Mouse (Mus musculus): ENCODE data around the gene Tlx3.
A peak's percentile ranks its signal among the peaks of the same experiment; 100 is the strongest.

The Tlx3 gene

GRCm38 (mm10) chr11:33196447-33197132 lies 6.8 kb downstream of the Tlx3 start:
- peak; percentile 29 for DNase-seq

DNA sequence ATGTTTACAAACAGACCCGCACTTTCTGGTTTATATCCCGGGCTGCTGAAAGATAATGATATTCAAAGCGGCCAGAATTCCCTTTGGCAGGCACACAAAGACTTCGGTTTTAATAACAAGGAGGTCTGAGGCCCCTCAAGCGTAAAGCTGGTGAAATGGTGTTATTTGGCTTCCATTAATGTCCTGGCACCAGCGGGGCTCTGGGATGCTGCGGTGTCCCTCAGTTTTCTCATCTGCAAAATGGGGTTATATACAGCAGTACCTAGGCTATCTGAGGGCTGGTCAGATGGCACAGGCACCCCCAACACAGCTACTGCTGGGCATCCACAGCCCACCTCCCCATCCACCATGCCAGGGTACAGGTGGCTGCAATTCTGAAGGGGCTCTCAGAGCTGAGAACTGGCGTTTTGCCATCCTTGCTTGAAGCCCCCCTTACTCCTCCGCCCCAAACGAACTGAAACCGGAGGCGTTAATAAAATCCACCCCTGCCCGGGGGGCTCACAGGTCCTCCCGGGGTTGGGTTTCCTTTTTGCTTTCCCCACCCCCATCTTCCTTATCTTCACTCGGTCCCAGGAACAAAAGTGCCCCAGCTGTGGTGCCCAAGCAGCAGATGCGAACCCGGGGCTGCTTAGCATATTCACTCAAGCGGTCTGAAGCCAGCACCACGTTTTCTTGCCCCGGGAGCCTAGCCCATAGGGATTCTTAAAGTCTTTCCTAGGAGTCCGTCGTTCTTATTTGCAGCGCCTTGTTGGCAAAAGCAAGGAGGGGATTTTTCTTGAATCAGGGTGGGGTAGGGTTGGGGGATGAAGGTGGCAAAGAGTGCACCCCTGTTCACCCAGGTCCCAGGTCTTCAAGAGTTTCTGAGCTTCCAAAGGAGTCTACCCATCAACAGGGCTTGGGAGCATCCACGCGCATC lies 7.6 kb downstream of the Tlx3 start:
- peak; percentile 9 for DNase-seq

GRCm38 (mm10) chr11:33195061-33195460 lies 8.3 kb downstream of the Tlx3 start:
- no peak for DNase-seq

DNA sequence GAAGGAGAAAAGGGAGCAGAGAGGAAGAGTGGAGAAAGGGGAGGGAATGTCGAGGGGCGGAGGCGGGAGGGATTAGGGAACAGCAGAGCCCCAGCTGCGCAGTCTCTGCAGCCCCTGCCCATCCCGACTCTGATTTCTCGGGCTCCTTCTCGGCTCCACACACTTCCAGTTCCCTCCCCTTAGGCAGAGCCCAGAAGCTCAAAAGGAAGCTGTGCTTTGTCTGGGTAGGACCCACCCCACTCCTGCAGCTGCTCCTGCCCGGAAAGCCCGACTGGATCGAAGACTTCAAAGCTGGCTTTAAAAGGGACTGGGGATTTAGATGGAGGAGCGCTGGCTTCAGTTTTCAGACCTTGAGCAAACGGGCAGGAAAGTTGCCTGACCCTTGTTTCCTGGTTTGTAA lies 9.7 kb downstream of the Tlx3 start:
- no peak for DNase-seq

DNA sequence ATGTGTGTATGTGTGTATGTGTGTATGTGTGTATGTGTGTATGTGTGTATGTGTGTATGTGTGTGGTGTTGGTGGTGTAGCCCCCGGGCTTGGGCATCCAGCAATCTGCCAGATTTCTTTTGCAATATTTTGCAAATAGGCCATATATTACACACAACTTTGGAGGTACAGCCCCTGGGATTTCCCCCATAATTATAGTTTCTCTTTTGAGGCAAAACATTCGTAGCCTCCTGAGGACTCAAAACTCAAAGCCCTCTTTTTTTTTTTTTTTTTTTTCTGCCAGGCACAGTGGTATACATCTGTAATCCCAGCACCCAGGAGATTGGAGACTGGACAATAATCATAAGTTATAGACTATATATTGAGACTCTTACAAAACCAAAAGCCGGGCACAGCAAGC lies 21.6 kb downstream of the Tlx3 start:
- no peak for DNase-seq

DNA sequence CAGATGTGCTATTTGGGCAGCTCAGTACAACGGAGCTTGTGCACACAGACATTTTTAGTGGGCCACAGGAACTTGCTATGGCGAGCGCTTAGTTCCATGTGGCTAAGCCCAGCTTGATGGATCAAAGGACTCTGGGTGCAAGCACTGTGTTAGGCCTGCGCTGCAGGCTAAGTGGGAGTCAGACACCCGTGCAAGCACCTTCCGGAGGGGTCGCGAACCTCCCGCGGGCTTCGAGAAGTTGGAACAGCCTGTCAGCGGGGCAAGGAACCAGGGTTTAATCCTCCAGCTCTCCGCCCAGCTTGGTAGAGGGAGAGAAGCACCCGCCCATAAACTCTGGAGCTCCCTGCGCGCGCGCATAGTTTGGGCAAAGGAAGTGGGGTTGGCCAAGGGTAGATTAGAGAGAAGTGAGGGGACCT lies 22.7 kb downstream of the Tlx3 start:
- DNase-seq: peak; percentile 62

GRCm38 (mm10) chr11:33179802-33180201 lies 23.6 kb downstream of the Tlx3 start:
- no peak for DNase-seq

DNA sequence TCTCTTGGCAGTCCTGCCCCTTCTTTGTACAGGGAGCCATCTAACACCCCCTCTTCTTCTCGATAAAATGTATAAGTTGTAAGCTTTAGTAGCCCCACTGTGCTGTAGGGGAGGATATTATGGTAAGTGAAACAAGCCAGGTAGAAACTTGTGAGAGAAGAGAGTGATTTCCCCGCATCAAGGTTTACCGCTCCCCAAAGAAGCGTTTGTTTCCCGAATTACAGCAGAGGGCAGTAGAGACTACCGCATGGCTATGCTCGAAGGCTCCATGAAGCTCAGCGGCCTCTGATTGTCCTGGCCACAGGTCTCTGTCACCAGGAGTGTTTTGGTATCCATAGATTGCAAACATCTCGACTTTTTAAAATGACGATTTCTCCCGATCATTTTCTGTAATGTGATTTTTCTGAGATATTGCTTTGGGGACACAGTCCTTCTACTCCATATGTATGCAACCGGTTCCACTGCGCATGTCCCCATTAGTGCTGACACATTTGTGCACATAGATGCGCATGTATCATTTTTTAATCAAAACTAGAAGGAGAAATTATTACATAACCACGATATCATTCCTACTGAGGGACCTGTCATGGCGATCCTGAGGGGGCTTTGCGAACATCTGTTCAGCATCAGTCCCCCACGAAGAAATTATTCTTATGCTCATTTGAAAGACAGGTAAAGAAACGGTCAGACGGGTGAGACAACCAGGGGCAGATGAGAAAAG lies 26.7 kb downstream of the Tlx3 start:
- peak; percentile 76 for DNase-seq

- no peak for DNase-seq
Observed at GRCm38 (mm10) chr11:33175768-33176167, 27.6 kb downstream of the Tlx3 start.

DNA sequence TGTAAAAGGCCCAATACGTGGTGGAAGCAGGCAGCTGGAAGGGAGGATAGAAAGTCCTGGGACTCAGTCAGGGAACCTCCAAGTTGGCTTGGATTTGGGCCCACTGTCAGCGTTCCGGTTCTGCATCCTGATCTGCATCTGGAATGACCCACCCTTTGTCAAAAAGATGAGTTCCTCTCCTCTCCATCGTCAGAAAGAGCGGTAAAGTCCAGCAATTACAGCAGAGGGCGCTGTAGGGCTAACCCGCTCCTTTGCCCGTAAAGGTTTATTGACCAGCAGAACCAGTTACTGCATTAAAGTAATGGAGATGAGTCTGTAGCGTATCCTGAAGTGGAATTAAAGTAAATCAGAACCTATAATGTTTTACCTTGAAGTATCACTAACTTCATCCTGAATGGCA lies 32.9 kb downstream of the Tlx3 start:
- DNase-seq: peak; percentile 68

DNA sequence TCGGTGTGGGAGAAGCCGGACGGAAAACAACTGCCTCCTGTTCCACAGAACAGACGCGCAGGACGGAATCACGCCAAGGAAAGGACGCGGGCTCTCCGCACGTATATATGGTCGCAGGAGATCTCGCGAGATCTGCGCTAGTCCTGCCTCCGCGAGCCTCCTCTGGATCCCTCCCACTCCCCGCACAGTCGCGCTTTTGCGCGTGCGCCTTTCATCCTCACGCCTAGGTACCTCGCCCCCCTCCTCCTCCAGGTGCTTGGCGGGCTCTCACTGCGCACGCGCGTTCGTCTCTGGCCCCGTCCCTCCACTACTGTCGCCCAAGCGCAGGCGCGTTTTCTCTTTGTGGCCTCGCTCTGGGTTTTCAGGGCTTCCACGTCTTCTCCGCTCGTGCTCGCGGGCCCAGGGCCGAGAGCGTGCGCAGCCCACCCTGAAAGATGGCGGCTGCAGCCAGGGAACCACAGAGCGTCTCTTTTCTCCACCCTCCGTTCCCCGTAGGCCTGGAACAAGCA lies 40.3 kb downstream of the Tlx3 start, which contains the start of gene Npm1:
Npm1 (minus strand) TSS at position 209 of the 509 bp plus-strand sequence.
- peak; percentile 100 for DNase-seq

DNA sequence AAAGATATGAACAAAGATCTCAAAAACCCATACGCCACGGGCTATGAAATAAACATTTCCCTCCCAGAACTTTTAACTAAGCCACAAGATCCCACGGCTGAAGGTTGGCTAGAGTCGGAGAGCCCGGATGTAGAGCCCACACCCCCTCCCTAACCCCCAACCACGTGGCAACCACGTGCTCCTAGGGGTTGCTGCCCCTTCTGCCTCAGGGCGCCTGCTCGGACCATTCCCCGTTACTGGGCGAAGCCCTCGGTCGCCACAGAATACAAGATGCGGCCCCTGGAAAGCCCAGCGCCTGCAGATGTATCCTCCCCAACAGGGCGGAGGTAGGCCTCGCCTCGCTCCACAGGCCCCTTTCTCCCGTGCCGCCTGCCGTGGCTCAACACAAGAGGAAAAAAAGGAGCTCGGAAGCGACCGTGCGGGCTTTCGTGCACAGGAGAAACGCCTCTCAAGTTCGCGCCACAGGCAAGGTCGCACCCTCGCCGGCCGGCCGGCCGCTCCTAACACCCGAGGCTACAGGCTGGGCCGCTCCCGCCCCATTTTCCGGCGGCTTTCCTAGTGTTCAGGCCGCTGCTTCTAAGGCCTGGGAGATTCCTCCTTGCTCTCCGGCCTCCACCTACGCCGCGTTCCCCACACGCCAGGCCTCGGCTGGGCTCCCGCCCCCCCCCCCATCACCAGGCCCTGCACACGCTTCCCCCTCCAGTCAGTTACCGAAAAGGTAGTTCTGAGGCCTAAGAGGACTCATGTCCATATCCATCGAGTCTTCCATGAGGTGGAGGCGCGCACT lies 41.0 kb downstream of the Tlx3 start:
- peak; percentile 88 for DNase-seq

DNA sequence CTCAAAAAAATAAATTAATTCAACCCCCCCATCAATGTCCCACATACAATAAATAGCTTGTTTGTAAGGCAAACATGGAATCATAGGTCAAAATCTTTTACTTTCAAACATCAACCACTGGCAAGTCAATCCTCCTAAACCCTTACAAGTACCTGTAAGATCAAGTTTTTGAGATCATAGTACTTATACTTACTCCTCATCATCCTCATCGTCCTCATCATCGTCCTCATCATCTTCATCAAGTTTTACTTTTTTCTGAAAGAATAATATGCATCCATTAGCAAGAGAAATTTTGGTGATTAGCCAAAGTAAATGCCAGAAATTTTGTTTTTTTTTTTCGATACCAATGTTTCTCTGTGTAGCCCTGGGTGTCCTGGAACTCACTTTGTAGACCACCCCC lies 43.6 kb downstream of the Tlx3 start:
- no peak for DNase-seq

- DNase-seq: no peak
Observed at GRCm38 (mm10) chr11:33157453-33158196, 45.8 kb downstream of the Tlx3 start.

GRCm38 (mm10) chr11:33156436-33157015 lies 46.9 kb downstream of the Tlx3 start:
- no peak for DNase-seq

GRCm38 (mm10) chr11:33154459-33154858 lies 48.9 kb downstream of the Tlx3 start:
- no peak for DNase-seq

DNA sequence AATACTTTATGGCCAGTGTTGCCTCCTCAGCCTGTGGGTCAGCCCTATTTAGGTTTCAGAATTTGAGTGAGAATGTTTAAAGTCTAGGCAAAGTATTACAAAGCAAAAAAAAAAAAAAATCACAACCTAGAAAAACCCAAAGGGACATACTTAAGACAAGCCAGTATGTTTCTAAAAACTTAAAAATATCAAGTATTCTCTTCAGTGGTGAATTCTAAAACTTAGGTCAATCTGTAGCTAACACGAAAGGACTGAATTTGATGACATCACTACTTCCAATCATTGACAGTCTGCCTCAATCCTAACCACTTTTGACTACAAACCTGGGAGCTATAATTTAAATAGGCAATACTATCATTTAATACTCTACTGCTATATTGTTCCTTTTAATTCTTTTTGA lies 50.4 kb downstream of the Tlx3 start:
- no peak for DNase-seq

GRCm38 (mm10) chr11:33151780-33152145 lies 51.6 kb downstream of the Tlx3 start:
- DNase-seq: no peak

- no peak for DNase-seq
Observed at GRCm38 (mm10) chr11:33151128-33151779, 52.1 kb downstream of the Tlx3 start.

Data from retina, postnatal 1 day (tissue).